Mouse (Mus musculus): ENCODE measurements around the gene Paqr7.

DNA sequence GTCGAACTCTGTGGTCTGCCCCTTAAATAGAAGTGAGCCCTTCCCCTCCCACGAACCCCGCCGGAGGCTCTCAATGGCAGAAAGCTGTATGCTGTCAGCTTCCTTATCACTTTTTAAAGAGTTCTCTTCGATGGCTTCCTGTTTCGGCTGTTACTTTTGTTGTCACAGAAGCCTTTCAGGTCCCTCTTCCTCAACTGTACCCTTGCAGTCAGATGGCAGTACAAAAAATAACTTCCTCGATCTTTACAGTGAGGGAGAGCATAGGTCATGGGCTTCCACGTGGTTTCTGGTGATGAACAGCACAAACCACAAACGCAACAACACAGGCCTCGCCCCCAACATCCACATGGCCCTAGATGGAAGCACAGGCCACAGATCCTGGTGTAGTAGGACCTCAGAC lies 36.2 kb upstream of the Paqr7 start:
- no peak for TF ChIP-seq GATA1 (IDR thresholded peaks at IDR 0.05; ENCODE audit: low read length)
- TF ChIP-seq TAL1 (IDR thresholded peaks at IDR 0.05; ENCODE audit: low read length), result no peak

Data from erythroblast, embryonic 14.5 days (primary cell).